Mouse (Mus musculus): ENCODE data around the gene Rpl7l1. TPM values are rescaled to one million over a fixed set of nuclear protein-coding genes. Genes with fewer than 3 reads are reported as not detected.

Rpl7l1 gene
- polyA plus RNA-seq, 1 experiment from 2014 or later = 68.9 TPM

- no peak overlapping the region for H3K4me2 ChIP-seq (ENCODE audit: low read depth, low read length)
- H3K9ac ChIP-seq (ENCODE audit: low read depth, low read length) = no peak overlapping the region
- 0 out of 2 replicates have a peak, but pooled peaks cover 2% of the 10 kb centered on the region for H3K27me3 ChIP-seq (ENCODE audit: control insufficient read depth, insufficient read depth, low read depth, low read length)
- no peak overlapping the region for H3K27ac ChIP-seq (ENCODE audit: low read length)
- no peak for ATAC-seq (ENCODE audit: low read depth)
- H3K9me3 ChIP-seq (replicated peaks; ENCODE audit: control insufficient read depth, low read length) = no peaks in the 10 kb centered on the region
- H3K4me1 ChIP-seq (ENCODE audit: control insufficient read depth, low read depth, low read length) = no peaks in the 10 kb centered on the region; the same call in 1 of the 2 replicates
- 76% methylated on average over 26 of the region's 26 CpGs for WGBS (ENCODE audit: insufficient replicate concordance)
- H3K4me3 ChIP-seq (ENCODE audit: low read depth, low read length) = no peak overlapping the region
- no peaks in the 10 kb centered on the region for H3K36me3 ChIP-seq (ENCODE audit: control insufficient read depth, insufficient read depth)
These were observed 56.5 kb downstream of the Rpl7l1 start for GRCm38 (mm10) chr17:46725731-46726645.

DNA sequence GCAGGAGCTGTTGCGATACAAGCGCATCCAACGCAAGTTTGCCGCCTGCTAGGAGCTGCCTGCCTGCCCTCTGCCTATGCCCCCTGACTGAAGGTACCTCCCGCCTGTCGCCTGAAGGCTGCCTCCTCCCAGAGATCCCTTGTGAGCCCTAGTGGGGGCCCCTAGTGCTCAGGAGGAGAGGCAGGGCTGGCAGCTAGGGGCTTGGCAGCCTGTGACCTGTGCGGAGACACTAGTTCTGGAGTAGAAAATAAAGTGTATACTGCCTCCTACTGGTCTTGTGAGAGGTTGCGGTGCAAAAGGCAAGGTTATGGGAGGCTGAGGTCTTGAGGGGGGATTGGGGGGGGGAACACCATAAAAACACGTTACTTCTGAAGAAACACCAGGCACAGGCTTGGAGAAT lies 57.2 kb downstream of the Rpl7l1 start:
- Histone ChIP-seq H3K36me3 (ENCODE audit: control insufficient read depth, insufficient read depth) (no peaks in the 10 kb centered on the region), H3K27ac (ENCODE audit: low read length) (no peak overlapping the region), H3K9me3 (replicated peaks; ENCODE audit: control insufficient read depth, low read length) (no peaks in the 10 kb centered on the region), H3K27me3 (ENCODE audit: control insufficient read depth, insufficient read depth, low read depth, low read length) (0 out of 2 replicates have a peak, but pooled peaks cover 2% of the 10 kb centered on the region), H3K9ac (ENCODE audit: low read depth, low read length) (no peak overlapping the region), H3K4me1 (ENCODE audit: control insufficient read depth, low read depth, low read length) (no peaks in the 10 kb centered on the region; the same call in 1 of the 2 replicates), H3K4me3 (ENCODE audit: low read depth, low read length) (no peak overlapping the region), H3K4me2 (ENCODE audit: low read depth, low read length) (no peak overlapping the region)
- ATAC-seq (ENCODE audit: low read depth) = no peak
- 64% methylated on average over 9 of the region's 9 CpGs for WGBS (ENCODE audit: insufficient replicate concordance)

- Histone ChIP-seq H3K9me3 (replicated peaks; ENCODE audit: control insufficient read depth, low read length) (no peaks in the 10 kb centered on the region), H3K27me3 (ENCODE audit: control insufficient read depth, insufficient read depth, low read depth, low read length) (0 out of 2 replicates have a peak, but pooled peaks cover 2% of the 10 kb centered on the region), H3K4me1 (ENCODE audit: control insufficient read depth, low read depth, low read length) (no peaks in the 10 kb centered on the region; the same call in 1 of the 2 replicates), H3K4me3 (ENCODE audit: low read depth, low read length) (no peak overlapping the region), H3K4me2 (ENCODE audit: low read depth, low read length) (no peak overlapping the region), H3K27ac (ENCODE audit: low read length) (no peak overlapping the region), H3K36me3 (ENCODE audit: control insufficient read depth, insufficient read depth) (no peaks in the 10 kb centered on the region), H3K9ac (ENCODE audit: low read depth, low read length) (no peak overlapping the region)
- WGBS (ENCODE audit: insufficient replicate concordance) = 78% methylated on average over 14 of the region's 20 CpGs
- ATAC-seq (ENCODE audit: low read depth) = no peak
These were observed 57.9 kb downstream of the Rpl7l1 start for GRCm38 (mm10) chr17:46724477-46725084.

Other genes starting within 250 kb of the Rpl7l1 start
- 0.60 and 0.76 TPM in 2 replicates for gene Cul9, start 236.3 kb downstream of the Rpl7l1 start, polyA plus RNA-seq (2015; fragmentation: Nextera tagmentation; extraction: Ambion mirVana)
- 1.8 and 2.0 TPM in 2 replicates for gene Srf, start 226.5 kb downstream of the Rpl7l1 start, polyA plus RNA-seq (2015; fragmentation: Nextera tagmentation; extraction: Ambion mirVana)
- gene Ptk7, start 153.2 kb downstream of the Rpl7l1 start, polyA plus RNA-seq (2015; fragmentation: Nextera tagmentation; extraction: Ambion mirVana) = 8.4 and 9.4 TPM in 2 replicates
- gene Klc4, start 136.7 kb downstream of the Rpl7l1 start, polyA plus RNA-seq (2015; fragmentation: Nextera tagmentation; extraction: Ambion mirVana) = 10.0 and 12.2 TPM in 2 replicates
- 58.1 and 67.0 TPM in 2 replicates for gene Mrpl2, start 136.4 kb downstream of the Rpl7l1 start, polyA plus RNA-seq (2015; fragmentation: Nextera tagmentation; extraction: Ambion mirVana)
- 10.7 and 11.6 TPM in 2 replicates for gene Cul7, start 132.3 kb downstream of the Rpl7l1 start, polyA plus RNA-seq (2015; fragmentation: Nextera tagmentation; extraction: Ambion mirVana)
- gene Rrp36, start 108.3 kb downstream of the Rpl7l1 start, polyA plus RNA-seq (2015; fragmentation: Nextera tagmentation; extraction: Ambion mirVana) = 17.4 and 18.9 TPM in 2 replicates
- gene Mea1, start 103.9 kb downstream of the Rpl7l1 start, polyA plus RNA-seq (2015; fragmentation: Nextera tagmentation; extraction: Ambion mirVana) = 50.1 and 50.6 TPM in 2 replicates
- gene Klhdc3, start 101.8 kb downstream of the Rpl7l1 start, polyA plus RNA-seq (2015; fragmentation: Nextera tagmentation; extraction: Ambion mirVana) = 51.6 and 52.0 TPM in 2 replicates
- 25.5 and 28.7 TPM in 2 replicates for gene Ppp2r5d, start 77.6 kb downstream of the Rpl7l1 start, polyA plus RNA-seq (2015; fragmentation: Nextera tagmentation; extraction: Ambion mirVana)
- 8.1 and 10.4 TPM in 2 replicates for gene Pex6, start 71.2 kb downstream of the Rpl7l1 start, polyA plus RNA-seq (2015; fragmentation: Nextera tagmentation; extraction: Ambion mirVana)
- gene Gnmt, start 53.5 kb downstream of the Rpl7l1 start, polyA plus RNA-seq (2015; fragmentation: Nextera tagmentation; extraction: Ambion mirVana) = 112 and 152 TPM in 2 replicates
- gene Cnpy3, start 30.5 kb downstream of the Rpl7l1 start, polyA plus RNA-seq (2015; fragmentation: Nextera tagmentation; extraction: Ambion mirVana) = 24.7 TPM in 2 replicates
- gene Ptcra, start 19.0 kb downstream of the Rpl7l1 start, polyA plus RNA-seq (2015; fragmentation: Nextera tagmentation; extraction: Ambion mirVana) = 0.13 and 0.16 TPM in 2 replicates
- 56.1 and 56.6 TPM in 2 replicates for gene 2310039H08Rik, start 10.0 kb downstream of the Rpl7l1 start, polyA plus RNA-seq (2015; fragmentation: Nextera tagmentation; extraction: Ambion mirVana)
- 2.4 and 2.5 TPM in 2 replicates for gene Bicral, start 75.8 kb upstream of the Rpl7l1 start, polyA plus RNA-seq (2015; fragmentation: Nextera tagmentation; extraction: Ambion mirVana)
- 15.5 and 16.3 TPM in 2 replicates for gene Tbcc, start 108.0 kb upstream of the Rpl7l1 start, polyA plus RNA-seq (2015; fragmentation: Nextera tagmentation; extraction: Ambion mirVana)
- not detected in 2 replicates for gene Prph2, start 127.8 kb upstream of the Rpl7l1 start, polyA plus RNA-seq (2015; fragmentation: Nextera tagmentation; extraction: Ambion mirVana)
- gene Ubr2, start 227.9 kb upstream of the Rpl7l1 start, polyA plus RNA-seq (2015; fragmentation: Nextera tagmentation; extraction: Ambion mirVana) = 8.6 and 9.5 TPM in 2 replicates

All from liver, embryonic 16.5 days (tissue).